Mouse (Mus musculus) mouse trophoblast stem cell (cell line): ENCODE results near the gene Adcy2.

Experiments
- in situ Hi-C, 2 experiments: fragments of 300-500 bp; cut with MseI, MboI; formaldehyde crosslinking; loops; 2 replicates in 1 of 2; 3 replicates in 1 of 2; pipeline ENCODE4 v1.15.1; 2025

Adcy2 gene

DNA sequence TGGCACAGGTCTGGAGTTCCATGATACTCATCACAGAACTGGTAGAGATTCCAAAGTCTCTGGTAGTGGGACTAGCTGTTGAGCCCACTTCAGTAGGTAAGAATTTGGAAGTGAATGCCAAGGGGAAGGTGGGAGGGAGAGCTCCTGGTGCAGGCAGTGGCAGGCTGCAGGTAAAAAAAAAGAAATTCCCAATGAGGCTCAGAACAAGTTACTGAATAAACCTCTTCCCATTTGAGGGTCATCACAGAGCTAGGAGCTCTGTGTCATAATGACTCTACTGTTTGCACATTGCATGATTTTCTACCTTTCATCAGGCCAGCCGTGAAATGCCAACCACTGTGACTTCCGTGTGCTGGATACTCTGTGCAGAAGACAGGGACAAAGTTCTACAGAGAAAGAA, 314.4 kb downstream of the Adcy2 start:
- in situ Hi-C loops = no loop called here

DNA sequence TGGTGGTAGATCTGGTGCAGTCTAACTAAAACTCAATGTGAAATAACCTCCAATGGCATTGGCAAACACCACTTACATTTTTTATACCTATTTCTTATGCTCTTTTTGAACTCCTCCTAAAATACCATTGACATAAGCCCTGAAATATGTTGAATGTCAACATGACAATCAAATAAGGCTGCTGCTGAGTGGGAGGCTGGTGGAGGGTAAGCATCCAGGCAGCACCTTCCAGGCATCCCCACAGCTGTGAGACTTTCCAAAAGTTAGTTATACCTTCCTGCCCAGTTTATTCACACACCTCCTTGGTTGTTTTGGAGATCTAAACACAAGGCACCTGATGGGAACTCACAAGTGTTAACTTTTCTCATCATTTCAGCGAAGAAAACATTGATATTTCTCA, 318.9 kb downstream of the Adcy2 start:
- in situ Hi-C loops = no loop called here

DNA sequence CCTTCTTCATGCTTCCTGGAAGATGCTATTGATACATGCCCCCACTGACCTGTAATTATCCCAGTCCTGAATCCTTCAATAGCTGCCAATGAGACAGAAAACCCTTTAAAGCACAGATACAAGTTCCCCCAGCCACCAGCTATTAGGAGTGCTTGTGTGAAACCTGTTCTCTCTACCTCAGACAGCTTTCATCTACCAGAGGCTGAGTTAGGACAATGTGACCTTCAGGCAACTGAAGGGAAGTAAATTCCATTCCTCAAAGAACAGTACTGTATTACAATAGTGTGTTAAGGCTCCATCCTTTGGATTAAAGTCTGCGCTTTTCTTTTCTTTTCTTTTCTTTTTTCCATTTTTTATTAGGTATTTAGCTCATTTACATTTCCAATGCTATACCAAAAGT, 356.6 kb downstream of the Adcy2 start:
- in situ Hi-C loops = no loop called here

DNA sequence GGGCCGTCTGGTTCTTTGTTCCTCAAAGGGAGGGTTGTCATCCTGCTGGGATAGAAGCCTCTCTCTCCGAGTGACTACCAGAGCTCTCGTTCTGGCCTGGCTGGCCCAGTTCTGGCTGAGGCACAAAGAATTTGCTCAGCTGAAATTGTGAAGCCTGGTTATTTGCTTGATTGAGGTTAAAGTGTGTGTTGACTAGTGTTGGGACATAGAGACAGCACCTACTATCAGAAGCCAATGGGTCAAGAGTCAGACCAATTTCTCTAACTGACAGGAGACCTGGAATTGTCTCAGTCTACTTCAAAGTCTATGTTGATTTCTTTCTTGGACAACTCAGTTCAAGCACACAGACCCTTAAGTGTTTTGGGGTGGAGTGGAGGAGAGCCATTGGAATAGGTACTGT, 372.3 kb downstream of the Adcy2 start:
- in situ Hi-C loops = no loop called here

DNA sequence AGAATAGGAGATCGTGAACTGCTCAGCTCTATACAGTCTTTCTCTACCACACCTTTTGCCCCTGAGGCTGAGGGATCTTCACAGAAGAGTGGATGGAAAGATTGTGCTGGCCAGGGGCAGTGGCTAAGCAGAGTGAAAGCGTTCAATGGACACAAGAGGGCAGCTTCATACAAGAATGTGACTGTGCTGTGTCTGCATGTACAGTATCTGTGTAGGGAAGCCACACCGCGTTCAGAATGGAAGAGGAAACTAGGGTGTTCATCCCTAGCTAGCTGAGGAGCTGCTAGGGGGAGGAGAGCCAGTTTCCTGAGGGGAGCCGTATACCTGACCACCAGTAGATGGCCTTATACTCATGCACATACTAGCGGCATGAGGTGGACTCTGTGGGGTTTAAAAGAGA, 376.5 kb downstream of the Adcy2 start:
- in situ Hi-C loops = loop anchor here (25.0 kb wide), 2 partner anchors 365 to 840 kb away; partner anchors contain the start of gene Adcy2 (in 1 of the 2)

DNA sequence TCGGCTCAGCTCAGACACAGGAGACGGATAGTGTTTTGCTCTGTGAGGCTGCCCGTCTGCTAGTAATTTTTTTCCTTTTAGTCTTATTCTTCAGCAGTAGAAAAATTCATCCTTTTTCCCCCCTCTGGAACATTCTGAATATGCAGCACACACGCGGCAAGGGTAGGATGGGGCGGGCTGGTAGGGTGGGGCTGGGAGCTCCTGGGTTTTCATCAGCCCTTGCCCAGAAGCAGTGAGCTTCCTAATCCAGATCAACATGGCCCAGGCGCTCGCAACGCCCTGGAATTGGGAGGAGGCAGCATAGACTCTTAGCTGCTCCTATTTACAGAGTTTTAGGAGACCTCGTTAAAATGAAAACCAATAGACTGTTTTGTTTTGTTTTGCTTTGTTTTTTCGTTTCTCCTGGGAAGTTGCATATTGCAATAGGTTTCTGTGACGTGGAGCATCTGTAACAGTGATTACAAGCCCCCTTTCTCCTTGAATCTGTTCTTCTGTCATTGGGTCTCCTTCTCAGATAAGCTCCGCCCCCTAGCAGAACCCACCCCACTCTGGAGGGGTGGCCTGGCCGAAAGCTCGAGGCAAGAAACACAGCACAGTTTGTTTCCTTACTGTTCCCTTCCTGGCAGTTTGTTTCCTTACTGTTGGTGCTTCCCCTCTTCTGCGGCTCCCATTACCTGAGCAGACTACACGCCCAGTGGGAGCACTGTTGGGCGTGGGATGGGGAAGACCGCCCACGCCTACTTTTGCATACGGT, 391.5 kb downstream of the Adcy2 start:
- in situ Hi-C loops = loop anchor here (10.0 to 25.0 kb wide), 3 partner anchors 379 to 854 kb away; partner anchors contain the start of gene Adcy2 (in 2 of the 2)

DNA sequence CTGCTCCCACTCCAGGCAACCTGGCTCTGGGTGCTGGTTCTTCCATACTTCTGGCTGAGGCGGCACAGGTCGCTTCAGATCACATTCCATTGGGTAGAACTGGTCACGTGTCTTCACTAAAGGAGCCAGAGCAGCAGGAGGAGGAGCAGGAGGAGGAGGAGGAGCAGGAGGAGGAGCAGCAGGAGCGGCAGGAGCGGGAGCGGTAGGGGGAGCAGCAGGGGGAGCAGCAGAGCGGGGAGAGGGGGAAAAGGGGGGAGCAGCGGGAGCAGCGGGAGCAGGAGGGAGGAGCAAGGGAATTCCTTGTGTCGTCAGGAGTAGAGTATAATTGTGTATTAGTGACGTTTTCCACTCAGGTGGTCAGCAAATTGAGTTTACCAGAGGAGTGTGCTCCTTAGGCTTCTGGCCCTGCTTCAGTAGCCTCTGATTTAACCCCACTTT, 393.6 kb downstream of the Adcy2 start:
- in situ Hi-C loops = loop anchor here (10.0 to 25.0 kb wide), 3 partner anchors 382 to 857 kb away; partner anchors contain the start of gene Adcy2 (in 2 of the 2)

DNA sequence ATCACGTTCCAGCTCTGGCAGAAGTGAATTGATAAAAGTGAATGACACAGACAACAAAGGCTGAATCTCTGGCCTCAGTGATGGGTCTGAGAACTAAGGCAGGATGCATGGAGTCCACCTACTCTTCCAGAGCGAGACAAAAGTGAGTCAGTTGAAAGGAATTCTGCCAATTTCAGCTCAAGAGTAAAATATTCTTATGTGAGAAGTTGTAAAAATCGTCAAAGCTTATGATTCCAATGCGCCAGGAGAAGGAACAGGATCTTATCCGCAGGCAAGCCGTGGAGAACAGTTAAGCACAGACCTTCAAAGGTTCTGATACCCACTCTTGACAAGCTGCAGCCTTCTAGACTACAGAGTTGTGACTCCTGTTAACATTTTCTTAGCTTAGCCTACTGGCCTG, 396.3 kb downstream of the Adcy2 start:
- in situ Hi-C loops = loop anchor here (10.0 to 25.0 kb wide), 3 partner anchors 384 to 859 kb away; partner anchors contain the start of gene Adcy2 (in 2 of the 2)

DNA sequence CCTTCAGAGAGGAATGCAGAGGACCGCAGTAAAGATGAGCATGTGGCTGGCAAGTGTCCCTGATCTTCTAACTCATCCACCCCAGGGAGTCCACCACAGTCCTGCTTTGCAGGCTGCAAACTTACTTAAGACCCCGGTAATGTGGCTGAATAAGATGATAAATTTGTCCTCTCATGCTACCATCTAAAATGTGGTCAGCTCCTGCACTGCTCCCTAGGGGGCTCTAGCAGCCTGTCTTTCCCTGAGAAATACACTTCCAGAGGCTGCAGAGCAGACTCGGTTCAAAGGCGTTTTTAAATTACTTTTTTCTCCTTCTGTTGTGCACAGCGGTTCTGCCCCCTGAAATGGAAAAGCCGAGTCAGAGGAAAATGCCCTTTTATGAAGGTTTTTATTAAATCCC, 398.2 kb downstream of the Adcy2 start:
- in situ Hi-C loops = loop anchor here (10.0 to 25.0 kb wide), 3 partner anchors 386 to 861 kb away; partner anchors contain the start of gene Adcy2 (in 2 of the 2)

DNA sequence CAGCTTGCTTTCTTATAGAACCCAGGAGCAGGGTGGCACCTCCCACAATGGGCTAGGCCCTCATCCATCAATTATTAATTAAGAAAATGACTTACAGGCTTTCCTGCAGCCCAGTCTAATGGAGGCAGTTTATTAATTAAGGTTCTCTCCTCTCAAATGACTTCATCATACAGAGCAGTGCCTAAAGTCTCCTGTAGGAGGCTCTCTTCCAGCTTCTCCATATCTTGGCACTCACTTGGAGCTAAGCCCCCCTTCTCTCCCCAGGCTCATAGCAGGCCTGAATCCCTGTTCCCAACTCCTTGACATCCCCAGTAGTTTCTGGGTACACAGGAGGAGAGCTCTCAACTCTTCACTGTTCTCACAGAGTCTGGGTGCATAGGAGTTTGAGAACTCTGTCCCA, 400.4 kb downstream of the Adcy2 start:
- in situ Hi-C loops = loop anchor here in 1 of 2 experiments (25.0 kb wide), 1 partner anchor 863 kb away; no protein-coding TSS in a partner anchor

DNA sequence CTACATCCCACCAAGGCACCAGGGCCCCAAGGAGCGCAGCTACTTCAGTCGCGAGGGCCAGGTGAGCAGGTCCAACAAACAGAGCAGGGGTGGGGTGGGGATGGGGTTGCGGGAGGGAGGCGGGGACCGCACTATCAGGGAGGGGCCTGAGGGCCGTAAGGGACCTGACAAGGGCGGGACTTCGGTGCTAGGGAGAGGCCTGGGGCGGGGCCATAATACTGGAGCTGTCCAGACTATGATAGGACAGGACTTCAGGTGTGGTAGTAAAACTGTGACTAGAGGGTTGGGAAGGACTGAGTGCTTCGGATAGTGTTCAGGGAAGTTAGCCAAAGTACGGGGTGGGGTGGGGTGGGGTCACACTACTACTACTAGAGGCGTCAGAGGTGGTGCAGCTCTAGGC, 401.7 kb downstream of the Adcy2 start:
- in situ Hi-C loops = loop anchor here in 1 of 2 experiments (25.0 kb wide), 1 partner anchor 865 kb away; no protein-coding TSS in a partner anchor

DNA sequence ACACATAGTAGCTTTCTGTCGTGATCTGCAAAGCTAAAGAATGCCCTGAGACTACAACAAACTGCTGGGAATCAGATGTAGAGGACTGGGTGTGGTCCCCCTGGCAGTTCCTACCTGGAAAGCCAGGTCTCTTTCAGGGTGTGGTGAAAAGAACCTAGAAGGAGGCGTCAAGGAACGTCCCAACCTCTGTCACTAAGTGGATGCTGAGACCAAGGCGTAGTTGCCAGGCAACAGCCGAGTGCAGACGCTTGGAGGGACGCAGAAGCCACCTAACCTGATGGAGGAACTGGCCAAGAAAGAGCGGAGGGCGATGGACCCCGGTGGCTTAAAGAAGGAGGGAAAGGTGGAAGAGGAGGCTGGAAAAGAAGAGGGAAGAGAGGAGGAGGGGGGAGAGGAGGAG, 402.1 kb downstream of the Adcy2 start, which contains the start of gene 1700001L19Rik:
Gene 1700001L19Rik (plus strand): TSS at position 223 of the 400 bp plus-strand sequence.
- in situ Hi-C loops = loop anchor here in 1 of 2 experiments (25.0 kb wide), 1 partner anchor 865 kb away; no protein-coding TSS in a partner anchor

DNA sequence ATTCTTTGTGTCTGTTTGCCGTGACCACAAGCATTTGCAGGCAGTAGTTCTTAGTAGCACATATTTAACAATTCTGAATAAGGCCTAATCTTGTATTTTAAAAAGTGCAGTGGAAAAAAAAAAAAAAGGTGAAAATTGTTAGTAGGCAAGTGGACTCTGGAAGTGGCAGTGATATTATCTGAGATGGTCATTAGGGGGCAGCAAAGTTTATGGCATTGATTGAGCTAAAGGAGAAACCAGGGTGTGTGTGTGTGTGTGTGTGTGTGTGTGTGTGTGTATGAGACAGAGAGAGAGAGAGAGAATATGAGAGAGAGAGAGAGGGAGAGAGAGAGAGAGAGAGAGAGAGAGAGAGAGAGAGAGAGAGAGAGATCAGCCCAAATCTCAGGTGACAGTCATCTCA, 405.5 kb downstream of the Adcy2 start:
- in situ Hi-C loops = loop anchor here in 1 of 2 experiments (25.0 kb wide), 1 partner anchor 869 kb away; no protein-coding TSS in a partner anchor

DNA sequence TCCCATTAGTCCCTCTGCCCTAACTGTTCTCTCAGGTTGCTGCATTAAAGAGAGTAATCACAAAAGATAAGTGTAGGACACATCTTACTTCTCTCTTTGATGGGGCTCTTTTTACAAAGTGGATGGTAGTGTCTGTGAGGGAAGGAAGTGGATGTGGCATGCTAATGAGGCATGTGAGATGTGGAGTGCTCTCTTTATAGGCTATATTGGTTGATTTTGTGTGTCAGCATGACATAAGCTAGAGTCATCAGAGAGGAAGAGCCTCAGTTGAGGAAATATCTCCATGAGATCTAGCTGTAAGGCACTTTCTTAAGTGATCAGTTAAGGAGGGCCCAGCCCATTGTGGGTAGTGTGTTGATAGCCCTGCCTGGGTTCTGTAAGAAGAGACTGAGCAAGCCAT, 411.0 kb downstream of the Adcy2 start:
- in situ Hi-C loops = loop anchor here in 1 of 2 experiments (25.0 kb wide), 1 partner anchor 874 kb away; no protein-coding TSS in a partner anchor

DNA sequence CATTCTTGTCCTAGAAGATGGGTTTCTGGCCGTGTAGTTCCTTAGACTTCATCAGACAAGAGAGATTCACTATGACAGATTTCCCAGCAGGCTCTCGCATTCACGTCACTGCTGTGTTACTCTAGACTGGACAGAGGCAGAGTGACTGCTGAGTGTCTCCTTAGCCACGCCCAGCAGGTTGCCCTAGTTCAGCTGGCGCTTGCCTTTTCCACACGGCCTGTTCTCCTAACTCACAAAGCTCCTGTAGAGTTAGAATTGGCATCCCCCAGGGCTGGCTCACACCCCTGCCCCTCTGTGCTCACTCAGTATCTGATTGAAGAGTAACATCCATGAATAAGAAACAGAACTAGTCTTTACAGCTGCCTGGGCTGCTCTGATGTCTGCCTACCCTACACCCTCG, 413.9 kb downstream of the Adcy2 start:
- in situ Hi-C loops = loop anchor here in 1 of 2 experiments (25.0 kb wide), 1 partner anchor 877 kb away; no protein-coding TSS in a partner anchor

DNA sequence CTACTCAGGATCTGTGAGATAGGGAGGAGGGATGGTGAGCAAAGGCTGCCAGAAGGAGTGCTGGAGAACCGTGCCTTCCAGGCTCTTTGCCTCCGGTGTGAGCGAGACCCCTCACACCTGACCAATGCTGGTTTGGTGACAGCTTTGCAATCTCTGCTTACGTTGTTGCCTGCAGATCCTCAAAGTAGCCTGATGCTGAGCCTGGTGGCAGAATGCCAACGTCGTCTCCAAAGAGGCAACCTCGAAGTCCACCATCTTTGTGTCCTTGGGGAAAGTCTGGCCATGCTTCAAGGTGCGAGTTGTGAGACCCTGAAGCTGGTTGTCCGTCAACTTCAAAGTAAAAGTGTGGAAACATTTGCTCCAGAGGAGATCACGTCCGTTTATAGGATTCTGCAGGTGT, 415.4 kb downstream of the Adcy2 start:
- in situ Hi-C loops = loop anchor here in 1 of 2 experiments (25.0 kb wide), 1 partner anchor 878 kb away; no protein-coding TSS in a partner anchor

DNA sequence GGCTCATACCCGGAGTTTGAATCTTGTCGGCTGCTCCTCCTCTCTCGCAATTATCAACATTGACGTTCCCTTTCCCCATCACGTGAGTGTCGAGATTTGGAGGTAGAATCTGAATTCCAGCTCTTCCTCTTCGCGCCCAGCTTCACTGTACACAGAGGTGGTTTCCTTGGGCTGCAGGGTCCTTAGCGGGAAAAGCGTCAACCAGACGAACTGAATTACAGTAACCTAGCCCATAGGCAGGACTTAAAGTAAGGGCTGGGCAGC, 416.9 kb downstream of the Adcy2 start:
- in situ Hi-C loops = loop anchor here in 1 of 2 experiments (25.0 kb wide), 1 partner anchor 880 kb away; no protein-coding TSS in a partner anchor

DNA sequence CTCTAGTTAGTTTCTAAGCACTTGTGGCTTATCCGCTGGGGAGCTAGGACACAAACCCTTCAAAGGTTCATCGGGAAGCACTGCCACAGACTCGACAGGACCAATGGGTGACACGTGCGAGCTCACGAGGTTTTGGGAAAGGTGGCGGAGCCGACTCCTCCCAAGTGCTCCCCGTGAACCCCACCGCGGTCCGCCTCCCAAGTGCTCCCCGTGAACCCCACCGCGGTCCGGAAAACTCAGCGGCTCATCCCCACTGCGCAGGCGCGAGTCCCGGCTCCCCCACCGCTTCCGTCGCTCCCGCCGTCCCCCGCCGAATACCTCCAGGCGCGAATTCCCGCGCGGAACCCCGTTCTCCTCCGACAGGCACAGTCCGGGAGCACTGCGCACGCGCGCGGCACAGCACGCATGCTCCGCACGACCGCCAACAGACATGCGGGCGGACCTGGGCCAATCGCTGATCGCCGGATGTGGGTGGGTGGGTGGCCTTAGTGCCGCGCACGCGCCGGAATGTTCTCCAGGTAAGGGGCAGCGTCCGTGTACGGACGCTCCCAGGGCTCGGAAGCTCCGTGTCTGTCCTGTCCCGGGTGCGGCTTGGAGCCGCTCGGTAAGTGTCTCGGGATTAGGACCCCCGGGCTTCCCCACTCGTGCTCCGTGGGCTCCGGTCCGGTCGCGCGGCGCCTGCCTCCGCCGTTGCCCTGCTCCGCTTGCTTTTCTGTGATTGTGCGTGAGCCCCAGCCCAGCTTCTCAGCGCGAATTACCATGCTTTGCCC, 417.4 kb downstream of the Adcy2 start, which contains the start of the genes Mtrr and Fastkd3:
Gene Mtrr (minus strand): TSS at position 403 of the 770 bp plus-strand sequence.
Gene Fastkd3 (plus strand): TSS at position 488 of the 770 bp plus-strand sequence.
- in situ Hi-C loops = loop anchor here in 1 of 2 experiments (25.0 kb wide), 1 partner anchor 880 kb away; no protein-coding TSS in a partner anchor

DNA sequence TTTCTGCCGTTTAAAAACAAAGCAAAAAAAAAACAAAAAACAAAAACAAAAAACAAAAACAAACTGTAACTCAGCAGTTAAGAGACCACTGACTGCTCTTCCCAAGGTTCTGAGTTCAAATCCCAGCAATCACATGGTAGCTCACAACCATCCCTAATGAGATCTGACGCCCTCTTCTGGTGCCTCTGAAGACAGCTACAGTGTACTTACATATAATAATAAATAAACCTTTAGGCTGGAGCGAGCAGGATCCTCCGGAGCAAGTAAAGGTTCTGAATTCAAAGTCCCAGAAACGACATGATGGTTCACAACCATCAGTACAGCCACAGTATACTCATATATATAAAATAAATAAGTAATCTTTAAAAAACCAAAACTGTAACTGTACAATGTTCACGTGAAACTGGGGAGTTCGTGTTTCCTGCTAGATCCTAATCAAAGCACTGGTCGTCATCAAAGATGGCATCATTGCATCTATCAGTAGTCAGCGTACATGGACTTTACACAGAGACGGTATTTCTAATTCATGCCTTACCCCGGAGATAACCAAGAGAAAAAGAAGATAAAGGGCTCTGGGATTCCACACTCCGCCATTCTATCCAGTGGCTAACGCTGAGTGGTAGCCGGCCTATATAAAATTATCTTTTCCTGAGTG, 418.1 kb downstream of the Adcy2 start:
- in situ Hi-C loops = loop anchor here in 1 of 2 experiments (25.0 kb wide), 1 partner anchor 881 kb away; no protein-coding TSS in a partner anchor

DNA sequence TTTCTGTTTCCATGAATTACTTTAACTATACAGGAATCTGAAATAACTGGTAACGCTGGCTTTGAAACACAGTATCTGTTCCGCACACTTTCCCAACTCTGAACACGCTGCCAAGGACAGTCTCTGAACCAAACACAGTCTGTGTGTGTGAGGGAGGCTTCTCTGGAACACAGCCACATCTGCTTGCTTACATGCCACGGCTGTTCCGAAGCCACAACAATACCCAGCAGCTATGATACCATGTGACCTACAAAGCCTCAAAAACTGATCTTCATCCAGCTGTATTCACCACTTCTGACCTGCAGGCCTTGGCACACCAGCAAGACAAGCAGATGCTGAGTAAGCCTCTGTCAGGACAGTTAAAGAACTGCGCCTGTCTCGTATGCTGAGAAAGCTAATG, 421.4 kb downstream of the Adcy2 start:
- in situ Hi-C loops = loop anchor here in 1 of 2 experiments (25.0 kb wide), 1 partner anchor 884 kb away; no protein-coding TSS in a partner anchor

DNA sequence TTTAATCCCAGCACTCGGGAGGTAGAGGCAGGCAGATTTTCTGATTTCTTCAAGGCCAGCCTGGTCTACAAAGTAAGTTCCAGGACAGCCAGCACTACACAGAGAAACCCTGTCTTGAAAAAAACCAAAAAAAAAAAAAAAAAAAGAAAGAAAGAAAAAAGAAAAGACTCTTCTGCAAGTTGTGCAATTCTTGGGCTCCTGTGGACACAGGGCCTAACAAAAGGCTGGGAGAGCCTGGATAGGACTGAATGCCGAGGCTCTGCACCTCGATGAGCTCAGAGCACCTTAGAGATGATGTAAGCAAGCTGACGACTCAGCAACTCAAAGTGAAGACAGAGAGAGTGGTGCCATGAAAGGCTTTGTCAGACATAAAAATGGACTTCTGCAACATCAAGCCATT, 424.9 kb downstream of the Adcy2 start:
- in situ Hi-C loops = loop anchor here in 1 of 2 experiments (25.0 kb wide), 1 partner anchor 412 kb away; no protein-coding TSS in a partner anchor
